Mouse (Mus musculus) liver, adult 2 months (tissue): ENCODE measurements at regions not wholly inside any gene's neighbourhood (a gene's known extent, or its start where the extent isn't known, plus 50 kb on each side); places are given as distances from the start of the nearest gene placed in this dataset.

Experiments
- CTCF ChIP-seq: fragments of 200-500 bp; IDR thresholded peaks from 2 replicates; pipeline ENCODE4 v1.5.1; 2011; ENCODE audit warnings: low read depth, low read length, control low read depth
- POLR2A ChIP-seq: fragments of 200-500 bp; IDR thresholded peaks from 2 replicates; pipeline ENCODE4 v1.6.1; 2011; ENCODE audit warnings: low read length, control low read depth; ENCODE audit not compliant: insufficient read depth; ENCODE audit errors: extremely low read depth

GRCm38 (mm10) chr16:76122172-76123020 lies 100.3 kb upstream of the Samsn1 start:
- TF ChIP-seq CTCF: no peak
- no peak for TF ChIP-seq POLR2A
